Mouse (Mus musculus): ENCODE results near the gene Adamts17.

DNA sequence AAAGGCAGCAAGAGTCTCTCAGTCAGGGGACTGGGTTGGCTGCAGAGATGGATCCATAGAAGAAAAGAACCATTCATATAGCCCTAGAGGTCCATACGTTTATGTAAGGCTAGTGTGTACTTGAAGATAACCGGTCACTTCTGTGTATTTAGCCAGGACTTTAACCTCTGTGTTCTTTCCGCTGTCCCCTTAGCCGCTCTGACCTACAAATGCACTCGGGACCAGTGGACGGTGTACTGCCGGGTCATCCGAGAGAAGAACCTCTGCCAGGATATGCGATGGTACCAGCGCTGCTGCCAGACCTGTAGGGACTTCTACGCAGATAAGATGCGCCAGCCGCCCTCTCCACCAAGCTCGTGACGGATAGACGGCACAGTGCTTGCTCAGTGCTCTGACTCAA lies 310.2 kb downstream of the Adamts17 start:
- no peak for TF ChIP-seq MYC (IDR thresholded peaks at IDR 0.05; ENCODE audit: low read depth, low read length)
- TF ChIP-seq ELF1 (IDR thresholded peaks at IDR 0.05; ENCODE audit: low read depth, low read length) = no peak
- TF ChIP-seq SIN3A (IDR thresholded peaks at IDR 0.05; ENCODE audit: low read length) = no peak
- no peak for TF ChIP-seq HCFC1 (IDR thresholded peaks at IDR 0.05; ENCODE audit: low read depth, low read length)
- TF ChIP-seq GATA1 (IDR thresholded peaks at IDR 0.05; ENCODE audit: low read depth, low read length) = no peak
- no peak for TF ChIP-seq POLR2A (IDR thresholded peaks at IDR 0.05; ENCODE audit: control insufficient read depth in 1 of 2, insufficient read depth in 1 of 2, low read depth in 1 of 2, low read length in 2 of 2, poor library complexity in 1 of 2)
- TF ChIP-seq KAT2A (conservative IDR thresholded peaks at IDR 0.05; ENCODE audit: low read depth, low read length) = no peak
- no peak for TF ChIP-seq UBTF (IDR thresholded peaks at IDR 0.05; ENCODE audit: borderline replicate concordance, insufficient read depth, low read depth, low read length)
- TF ChIP-seq EP300 (IDR thresholded peaks at IDR 0.05; ENCODE audit: low read depth in 1 of 2, low read length in 2 of 2) = no peak
- no peak for TF ChIP-seq ZMIZ1 (IDR thresholded peaks at IDR 0.05; ENCODE audit: low read depth, low read length)
- no peak for TF ChIP-seq MEF2A (IDR thresholded peaks at IDR 0.05; ENCODE audit: extremely low read depth, insufficient replicate concordance, low read depth, low read length, poor library complexity, severe bottlenecking)

All from MEL (cell line).